Mouse (Mus musculus) yolk sac, embryonic 10.5 days (tissue): ENCODE measurements around the gene Fcor.

Source experiments
- DNase-seq: peaks from one replicate; pipeline ENCODE4 v3.0.0-alpha.2; 2017; ENCODE audit warnings: low spot score

Gene Fcor

DNA sequence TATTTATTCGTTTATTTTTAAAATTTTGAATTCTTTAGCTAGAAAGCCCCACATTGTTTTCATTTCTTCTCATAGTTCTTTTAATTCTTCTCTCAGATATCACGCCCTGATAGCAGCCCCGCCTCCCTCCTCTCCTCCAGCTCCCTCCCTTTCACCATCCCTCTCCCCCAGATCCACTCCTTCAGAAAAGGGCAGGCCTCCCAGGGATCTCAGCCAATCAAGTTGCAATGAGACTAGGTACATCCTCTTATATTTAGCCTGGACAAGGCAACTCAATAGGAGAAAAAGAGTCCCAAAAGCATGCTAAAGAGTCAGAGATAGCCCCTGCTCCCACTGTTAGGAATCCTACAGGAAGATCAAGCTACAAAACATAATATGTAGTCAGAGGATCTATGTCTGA, 2.5 kb upstream of the Fcor start:
- DNase-seq, result no peak

DNA sequence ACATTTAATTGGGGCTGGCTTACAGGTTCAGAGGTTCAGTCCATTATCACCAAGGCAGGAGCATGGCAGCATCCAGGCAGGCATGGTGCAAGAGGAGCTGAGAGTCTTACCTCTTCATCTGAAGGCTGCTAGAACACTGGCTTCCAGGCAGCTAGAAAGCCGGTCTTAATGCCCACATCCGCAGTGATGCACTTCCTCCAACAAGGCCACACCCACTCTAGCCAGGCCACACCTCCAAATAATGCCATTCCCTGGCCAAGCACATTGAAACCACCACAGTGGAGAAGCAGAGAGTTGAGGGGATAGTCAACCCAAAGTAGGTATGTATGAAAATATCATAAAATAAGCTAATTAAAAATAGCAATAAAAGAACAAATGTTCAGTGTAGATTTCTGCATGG, 1.8 kb downstream of the Fcor start:
- DNase-seq, result no peak

DNA sequence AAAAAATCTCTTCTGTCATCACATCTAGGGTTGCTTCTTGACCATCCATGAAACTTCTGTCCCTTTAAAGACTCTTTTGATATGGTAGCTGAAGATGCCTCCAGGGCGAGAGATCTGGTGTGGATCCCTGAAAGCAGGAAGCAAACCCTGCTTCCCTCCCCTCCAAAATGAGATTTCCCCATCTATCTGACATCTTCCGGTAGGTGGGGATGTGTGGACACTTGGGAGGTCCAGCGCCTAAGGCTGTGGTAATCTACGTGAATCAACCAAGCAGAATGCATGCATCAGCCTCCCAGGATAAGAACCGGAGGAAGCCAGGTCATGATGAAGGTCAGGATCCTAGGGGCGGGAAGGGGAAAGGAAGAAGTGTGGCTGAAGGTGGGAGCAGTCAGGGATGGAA, 6.7 kb downstream of the Fcor start, which contains the start of gene Mcemp1:
Gene Mcemp1 (plus strand): TSS at position 248 of the 400 bp plus-strand sequence.
- DNase-seq, result no peak

DNA sequence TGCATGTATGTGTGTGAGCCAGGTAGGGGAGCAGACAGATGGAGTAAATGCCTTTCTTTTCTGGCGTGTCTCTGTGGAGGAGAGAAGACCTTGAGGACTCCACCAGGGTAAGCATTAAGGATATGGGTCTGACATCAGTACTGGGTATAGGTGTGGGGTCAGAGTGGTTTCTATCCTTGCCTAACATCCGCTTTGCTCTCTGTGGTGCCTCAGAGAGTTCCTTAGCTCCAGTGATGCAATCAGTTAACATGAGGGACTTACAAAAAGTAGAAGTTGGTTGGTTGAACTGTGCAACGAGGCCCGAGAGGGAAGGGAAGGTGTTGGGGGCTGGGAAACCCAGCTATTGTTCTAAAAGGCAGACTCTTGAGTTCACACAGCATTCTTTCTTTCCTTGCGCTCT, 7.8 kb downstream of the Fcor start:
- DNase-seq, result no peak

DNA sequence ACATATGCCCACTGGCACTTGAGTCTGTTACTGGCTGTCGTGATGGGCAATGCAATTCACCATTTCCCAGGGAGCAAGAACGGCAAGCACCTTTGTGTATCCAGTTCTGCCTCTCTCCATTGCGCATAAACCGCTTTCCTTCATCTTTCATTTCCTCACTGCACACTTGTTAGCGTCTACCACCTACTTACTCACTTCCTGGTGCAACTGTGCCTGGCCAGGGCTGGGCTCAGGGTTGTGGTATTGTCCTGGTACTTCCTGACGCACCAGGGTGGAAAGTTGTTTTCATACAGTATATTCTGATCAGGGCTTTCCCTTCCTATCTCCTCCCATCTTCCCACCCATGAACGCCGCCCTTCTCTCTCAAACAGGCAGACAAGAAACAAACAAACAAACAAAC, 11.3 kb downstream of the Fcor start:
- DNase-seq, result no peak

DNA sequence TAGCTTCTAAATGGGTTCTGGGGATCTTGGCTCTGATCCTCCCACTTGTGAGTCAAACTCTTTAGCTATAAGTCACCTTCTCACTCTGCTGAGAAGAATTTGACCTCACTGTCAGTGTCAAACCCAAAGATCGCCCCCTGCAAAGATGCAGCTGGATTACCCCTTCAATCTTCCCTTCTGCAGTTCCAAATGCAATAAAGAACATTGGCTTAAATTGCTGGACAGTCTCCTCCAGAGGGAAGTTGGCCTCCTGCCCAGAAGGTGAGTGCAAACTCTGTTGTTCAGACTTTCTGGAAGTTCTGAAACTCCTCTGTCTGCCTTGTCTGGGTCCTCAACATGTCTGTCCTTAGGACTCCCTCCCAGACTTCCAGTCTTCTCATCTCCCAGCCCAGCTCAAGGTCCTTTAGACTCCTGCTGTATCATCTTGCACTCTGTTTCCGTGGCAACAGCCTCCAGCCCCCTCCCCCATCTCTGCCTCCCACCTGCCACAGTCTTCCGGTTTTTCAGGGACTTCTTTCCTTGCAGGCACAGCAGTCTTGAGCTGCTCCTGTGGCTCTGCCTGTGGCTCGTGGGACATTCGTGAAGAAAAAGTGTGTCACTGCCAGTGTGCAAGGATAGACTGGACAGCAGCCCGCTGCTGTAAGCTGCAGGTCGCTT, 15.3 kb downstream of the Fcor start:
- DNase-seq, result no peak

DNA sequence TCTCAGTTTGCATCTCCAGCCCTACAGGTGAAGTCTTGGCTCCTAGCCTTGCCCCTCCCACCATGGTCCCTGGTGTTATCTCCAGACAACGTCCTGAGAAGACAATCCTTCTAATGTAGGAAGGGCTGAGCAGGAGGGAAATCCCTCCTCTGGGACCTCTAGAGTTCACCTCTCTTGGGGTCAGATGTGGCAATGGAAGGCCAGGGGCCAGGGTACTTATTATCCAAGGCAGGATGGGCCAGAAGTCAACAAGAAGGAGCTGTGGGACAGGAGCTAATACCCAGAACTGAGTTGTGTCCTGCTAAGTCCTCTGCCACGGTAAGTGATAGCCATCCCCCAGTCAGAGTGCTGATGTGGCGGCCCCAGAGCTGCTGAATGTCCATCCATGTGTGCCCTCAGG, 16.6 kb downstream of the Fcor start, which contains the start of gene Retn:
Gene Retn (plus strand): TSS at position 245 of the 400 bp plus-strand sequence.
- DNase-seq, result no peak

DNA sequence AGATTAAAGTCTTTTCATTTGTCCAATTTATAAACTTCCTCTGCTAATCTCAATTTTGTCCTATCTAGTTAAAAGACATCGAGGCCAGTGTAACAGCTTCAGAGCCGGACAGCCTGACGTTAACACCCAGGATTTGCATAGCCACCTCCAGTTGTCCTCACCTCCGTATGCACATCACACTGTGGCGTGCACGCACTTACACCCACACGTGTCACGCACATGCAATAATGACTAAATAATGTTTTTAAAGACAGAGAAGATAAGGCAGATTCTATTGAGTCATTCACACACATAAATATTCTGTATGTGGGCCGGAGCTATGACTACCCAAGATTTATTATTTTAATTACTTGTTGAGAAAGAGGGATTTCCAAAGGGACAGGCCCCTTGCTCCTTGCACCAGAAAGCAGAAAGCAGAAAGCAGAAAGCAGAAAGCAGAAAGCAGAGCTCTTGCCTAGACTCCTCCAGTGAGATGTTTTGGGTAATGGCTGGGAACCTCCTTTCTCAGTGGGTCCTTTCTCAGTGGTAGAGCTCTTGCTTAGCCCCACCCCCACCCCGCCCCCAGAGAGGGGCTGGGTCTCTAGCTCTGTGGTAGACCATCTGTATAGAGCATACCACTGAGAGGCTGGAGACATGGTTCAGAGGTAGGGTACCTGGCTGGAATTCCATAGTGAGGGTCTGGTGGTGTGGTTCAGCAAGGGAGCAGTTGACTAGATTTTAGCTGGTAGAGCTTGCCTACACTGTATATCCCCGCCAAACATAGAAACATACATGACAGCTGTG, 17.2 kb downstream of the Fcor start:
- DNase-seq, result no peak

DNA sequence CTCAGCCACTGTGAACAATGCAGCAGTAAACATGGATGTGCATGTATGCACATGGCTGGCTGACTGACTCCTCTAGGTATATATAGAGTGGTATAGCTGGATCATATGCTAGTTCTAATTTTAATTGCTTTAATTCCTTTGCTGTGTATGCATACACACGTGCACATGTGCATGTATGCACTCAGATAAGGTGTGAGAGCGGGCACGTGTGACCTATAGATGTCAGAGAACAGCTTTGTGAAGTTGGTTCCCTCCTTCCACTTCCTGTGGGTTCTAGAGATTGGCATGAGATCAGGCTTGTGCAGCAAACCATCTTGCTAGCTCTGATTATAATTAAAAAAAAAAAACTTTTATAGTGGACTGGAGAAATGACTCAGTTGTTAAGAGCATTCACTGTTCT, 19.3 kb downstream of the Fcor start:
- no peak for DNase-seq

DNA sequence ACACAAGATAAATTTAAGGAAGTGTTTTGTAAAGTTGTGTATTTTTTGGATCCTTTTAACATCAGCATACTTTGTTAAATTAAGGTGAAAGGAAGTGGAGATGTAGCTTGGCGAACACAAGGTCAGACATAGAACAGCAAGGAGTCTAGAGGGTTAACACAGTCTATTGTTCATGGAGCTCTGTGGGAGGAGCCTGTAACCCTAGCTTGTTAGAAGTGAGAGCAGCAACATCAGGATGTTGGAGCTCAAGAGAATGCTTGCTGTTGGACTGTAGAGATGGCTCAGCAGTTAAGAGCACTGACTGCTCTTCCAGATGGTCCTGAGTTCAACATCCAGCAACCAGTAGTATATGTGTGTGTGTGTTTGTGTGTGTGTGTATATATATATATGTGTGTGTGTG, 23.2 kb downstream of the Fcor start:
- DNase-seq, result no peak

DNA sequence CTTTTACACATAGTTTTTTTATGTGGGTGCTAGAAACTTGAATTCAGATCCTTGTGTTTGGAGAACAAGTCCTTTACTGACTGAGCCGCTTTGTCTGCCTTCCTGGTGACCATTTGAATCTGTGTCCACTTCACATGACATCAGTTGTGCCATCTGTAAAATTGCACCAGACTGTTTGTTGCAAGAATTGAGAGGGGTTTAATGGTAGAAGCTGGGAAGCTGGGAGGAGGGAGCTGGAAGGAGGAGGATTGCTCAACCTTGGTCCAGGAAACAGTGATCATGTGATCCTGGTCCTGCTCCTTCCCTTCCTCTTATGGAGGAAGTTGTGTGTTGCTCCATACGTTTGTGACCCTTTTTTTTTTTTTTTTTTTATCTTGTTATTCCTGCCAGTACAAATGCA, 23.9 kb downstream of the Fcor start:
- DNase-seq, result no peak

DNA sequence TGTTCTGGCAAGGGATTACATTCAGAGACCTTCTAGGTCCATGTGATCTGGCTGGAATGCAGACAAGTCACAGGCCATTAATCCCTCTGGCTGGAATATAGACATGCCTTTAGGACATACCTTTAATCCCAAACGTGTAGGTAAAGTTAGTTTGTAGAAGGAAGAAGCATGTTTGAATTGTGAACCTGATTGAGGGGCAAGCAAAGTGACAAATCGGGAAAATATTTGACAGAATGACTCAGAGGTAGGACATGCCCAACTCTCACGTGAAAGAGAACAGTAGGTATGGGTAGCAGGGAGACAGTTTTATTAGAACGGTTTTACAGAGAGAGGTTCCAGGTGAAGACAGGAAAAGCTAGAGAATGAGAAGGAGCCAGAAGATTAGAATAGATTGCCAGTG, 24.6 kb downstream of the Fcor start:
- DNase-seq, result no peak

DNA sequence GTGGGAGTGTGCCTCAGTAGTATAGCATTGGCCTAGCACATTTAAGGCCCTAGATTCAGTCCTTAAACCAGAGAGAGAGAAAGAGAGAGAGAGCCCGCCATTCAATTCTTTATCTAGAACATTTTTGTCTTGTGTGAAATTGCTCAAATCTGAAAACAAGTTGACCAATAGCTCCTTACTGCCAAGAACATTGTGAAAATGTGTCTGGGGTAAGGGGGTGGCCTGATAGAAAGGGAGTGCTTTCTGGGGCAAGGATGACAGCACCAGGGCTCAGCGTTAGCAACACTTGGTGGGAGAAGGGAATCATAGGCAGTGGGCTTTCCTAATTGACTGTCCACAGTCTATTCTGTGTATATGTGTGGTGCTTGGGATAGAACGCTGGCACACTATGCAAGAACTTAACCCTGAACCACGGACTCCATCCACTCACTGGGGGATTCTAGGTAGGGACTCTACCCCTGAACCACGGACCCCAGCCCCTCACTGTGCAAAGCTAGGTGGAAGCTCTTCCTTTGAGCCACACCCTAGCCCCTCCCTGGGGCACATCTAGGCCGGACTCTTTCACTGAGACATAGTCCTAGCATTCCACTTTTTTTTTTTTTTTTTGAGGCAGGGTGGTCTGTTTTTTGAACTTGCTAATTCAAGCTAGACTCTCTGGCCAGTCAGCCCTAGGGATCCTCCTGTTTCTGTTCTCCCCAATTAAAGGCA, 25.2 kb downstream of the Fcor start:
- DNase-seq, result no peak

DNA sequence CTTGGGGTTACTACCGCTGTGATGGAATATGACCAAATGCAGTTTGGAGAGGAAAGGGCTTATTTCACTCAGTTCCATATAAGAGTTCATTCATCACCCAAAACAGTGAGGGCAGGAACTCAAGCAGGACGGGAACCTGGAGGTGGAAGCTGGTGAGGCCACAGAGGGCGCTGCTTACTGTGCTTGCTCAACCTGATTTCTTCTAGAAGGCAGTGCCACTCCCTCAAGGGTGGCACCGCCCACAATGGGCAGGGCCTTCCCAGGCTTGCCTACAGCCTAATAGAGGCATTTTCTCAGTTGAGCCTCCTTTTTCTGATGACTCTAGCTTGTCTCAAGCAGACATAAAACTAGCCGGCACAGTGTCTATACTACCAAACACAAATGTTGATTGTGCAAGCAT, 26.4 kb downstream of the Fcor start:
- DNase-seq, result no peak

DNA sequence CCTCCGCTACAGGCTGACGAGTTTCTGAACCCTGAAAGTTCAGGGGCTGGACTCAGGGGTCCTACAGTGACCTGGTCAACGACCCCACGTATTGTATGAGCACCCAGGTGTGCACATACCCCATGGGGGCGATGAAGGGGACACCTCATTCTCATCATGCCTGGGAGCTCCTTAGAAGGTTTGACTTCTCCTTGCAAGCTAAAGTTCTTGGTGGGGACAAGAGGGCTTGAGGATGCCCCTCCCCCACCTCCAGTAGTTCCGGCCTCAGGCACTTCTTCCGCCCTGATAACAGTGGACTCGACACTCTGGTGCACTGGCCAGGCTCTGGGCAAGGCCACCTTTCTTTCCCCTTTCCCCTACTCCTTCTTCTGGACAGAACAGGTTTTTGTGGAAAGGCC, 40.7 kb downstream of the Fcor start:
- peak; percentile 71 for DNase-seq

DNA sequence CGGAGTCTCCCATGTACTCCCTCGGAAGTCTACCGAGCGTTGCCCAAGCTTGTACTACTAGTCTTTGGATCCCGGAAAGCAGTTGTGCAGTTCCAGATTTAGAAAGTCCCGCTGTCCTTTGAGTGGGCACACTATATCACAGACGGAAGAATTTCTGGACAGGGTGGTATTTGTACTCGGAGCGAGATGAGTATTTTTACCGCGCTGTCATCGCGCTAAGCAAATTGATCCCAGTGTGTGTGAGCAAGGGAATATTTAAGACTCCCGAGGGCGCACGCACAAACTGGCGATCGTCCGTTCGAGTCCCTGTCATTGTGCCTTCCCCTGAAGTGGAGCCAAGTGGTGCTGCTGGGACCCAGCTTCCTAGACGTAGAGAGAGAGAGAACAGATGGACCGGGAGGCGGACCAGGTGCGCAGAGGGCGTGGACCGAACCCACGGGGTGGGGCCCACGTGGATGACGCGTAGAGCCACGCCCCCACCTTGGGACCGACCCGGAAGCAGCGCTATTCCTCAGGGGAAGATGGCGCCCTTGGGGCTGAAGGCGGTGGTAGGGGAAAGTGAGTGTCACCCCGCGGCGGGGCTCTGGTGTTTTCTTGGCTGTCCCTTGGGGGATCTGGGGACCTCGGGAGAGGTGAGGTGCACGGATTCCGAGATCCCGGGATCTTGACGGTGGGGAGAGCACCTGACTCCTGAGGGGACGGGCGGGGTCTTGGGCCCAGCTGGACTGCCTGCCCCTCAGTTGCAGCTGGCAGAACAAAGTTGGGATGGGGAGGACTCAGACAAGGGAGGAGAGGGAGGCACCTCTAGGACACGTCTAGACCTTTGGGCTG, 41.3 kb downstream of the Fcor start, which contains the start of gene Stxbp2:
Gene Stxbp2 (plus strand): TSS at position 309 of the 831 bp plus-strand sequence.
- peak; percentile 84 for DNase-seq

DNA sequence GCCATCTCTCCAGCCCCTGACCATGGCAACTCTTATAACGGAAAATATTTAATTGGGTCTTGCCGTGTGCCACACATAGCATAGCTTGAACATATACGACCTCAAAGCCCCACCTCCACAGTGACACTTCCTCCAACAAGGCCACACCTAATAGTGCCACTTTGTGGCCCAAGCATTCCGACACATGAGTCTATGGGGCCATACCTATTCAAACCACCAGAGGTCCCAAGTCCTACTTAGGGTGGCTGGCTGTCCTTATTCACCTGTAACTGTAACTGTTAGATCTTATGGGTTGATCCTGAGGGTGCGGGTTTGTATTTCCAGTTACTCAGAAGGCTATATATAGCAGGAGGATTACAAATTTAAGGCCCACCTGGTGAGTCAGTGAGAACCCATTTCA, 44.1 kb downstream of the Fcor start:
- no peak for DNase-seq

DNA sequence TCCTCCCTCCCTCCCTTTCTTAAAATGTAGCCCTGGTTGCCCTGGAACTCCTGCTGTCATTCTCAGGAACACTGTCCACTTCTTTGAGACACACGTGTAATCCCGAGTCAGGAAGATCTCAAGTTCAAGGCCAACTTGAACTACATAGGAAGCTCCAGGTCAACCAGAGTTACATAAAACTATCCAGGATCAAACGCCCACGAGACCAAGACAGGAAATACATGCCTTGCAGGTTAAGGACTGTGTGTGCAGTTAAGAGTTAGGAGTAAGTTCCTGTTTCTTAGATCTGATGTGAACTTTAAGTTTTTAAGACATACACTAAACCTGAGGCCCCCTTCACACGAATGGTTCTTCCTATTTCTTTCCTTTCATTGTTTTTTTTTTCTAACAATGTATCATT, 45.2 kb downstream of the Fcor start:
- DNase-seq, result no peak

DNA sequence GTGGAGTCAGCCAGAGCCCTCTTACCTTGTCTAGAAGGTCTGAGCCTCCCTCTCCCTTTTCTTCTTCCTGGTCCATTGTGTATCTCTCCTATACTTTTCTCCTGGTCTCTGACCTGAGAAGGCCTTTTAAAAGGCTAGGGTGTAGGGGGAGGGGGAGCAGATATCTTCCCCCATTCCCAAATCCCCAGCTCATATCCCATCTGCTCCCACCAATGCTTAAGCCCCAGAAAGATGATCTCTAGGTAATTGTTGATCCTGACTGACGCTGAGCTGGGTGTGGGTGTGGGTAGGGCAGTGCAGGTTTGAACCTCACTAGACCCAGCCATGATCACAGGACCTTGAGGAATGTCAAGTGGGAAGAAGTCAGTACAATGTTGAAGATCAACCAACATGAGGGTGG, 46.7 kb downstream of the Fcor start, which contains the start of gene Pcp2:
Gene Pcp2 (minus strand): TSS at position 101 of the 400 bp plus-strand sequence.
- no peak for DNase-seq

DNA sequence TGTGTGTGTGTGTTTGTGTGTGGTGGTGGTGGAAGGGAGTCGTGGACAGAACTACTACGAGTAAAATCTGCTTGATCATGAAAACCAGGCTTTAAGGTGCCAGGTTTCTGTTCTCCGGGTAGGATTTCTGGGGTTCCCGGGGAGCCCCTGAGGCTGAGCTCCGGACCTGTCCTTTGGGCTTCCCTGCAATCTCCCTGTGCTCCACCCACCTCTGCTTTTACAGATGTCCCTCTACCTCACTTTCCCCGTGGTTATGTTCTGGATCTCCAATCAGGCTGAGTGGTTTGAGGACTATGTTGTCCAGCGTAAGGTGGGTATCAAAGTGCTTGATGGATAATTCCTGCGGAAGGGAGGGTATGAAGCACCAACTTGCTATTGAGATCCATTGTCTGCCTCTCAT, 50.0 kb downstream of the Fcor start:
- DNase-seq, result no peak

DNA sequence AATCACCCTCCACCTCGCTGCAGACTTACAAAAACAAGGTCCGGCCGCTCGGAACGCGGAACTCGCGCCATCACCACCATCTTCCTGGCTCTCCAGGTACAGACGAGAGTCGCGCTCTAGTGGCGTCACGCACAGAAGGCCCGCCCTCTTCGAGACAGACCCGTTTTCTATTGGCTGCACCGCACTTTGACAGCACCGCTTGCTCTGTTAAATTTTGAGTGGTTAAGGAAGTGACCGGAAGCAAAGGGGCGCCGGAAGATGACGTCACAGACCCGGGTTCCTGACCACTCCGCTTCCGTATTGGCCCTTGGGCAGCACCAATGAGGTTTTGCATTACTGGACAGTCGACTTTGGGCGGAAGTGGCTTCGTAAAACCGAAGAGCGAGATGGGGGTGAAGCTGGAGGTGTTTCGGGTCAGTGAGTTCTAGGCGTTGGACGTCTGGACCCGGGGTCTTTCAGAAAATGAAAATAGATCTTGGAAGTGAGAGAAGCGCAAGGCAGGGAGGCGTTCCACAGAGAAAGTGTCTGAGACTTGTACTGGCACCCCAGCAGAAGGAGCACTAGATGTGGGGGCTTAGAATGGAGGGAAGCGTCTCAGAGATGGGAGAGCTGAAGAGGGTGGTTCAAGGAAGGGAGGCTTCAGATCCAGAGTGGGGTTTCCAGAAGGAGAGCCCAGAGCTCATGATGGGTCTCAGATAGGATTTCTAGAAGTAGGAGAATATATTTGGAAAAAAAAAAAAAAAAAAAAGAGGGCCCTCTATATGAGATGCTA, 50.8 kb downstream of the Fcor start, which contains the start of the genes Xab2 and Pet100:
Gene Xab2 (minus strand): TSS at position 118 of the 772 bp plus-strand sequence.
Gene Pet100 (plus strand): TSS at position 350 of the 772 bp plus-strand sequence.
- peak; percentile 100 for DNase-seq
